Mouse (Mus musculus): ENCODE results near the gene Arhgef28. TPM values are rescaled to one million over a fixed set of nuclear protein-coding genes. Genes with fewer than 3 reads are reported as not detected.

Gene Arhgef28
- polyA plus RNA-seq, 1 experiment from 2014 or later: 10.6 TPM

DNA sequence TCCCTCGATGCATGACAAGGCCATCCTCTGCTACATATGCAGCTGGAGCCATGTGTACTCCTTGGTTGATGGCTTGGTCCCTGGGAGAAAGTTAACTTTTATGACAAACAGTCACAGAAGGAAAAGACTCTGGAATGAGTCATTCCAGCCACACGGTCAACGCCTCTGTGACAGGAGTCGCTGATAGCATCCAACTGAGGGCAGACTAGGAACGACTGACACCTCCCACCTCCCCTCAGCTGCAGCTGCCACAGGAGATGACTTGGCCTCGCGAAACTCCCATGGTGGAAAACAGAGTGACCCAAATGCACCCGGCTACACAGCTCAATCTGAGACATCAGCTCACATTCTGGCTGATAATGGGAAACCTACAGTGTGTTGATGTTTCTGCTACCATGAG lies 215.3 kb downstream of the Arhgef28 start:
- Histone ChIP-seq H3K4me1 (replicated peaks) (no peaks in the 10 kb centered on the region), H3K4me3 (no peak overlapping the region), H3K9me3 (no peaks in the 10 kb centered on the region), H3K36me3 (no peaks in the 10 kb centered on the region), H3K27ac (no peak overlapping the region), H3K27me3 (ENCODE audit: insufficient read depth, poor library complexity, severe bottlenecking) (no peaks in the 10 kb centered on the region)
- WGBS: 74% methylated on average over 8 of the region's 8 CpGs
- DNase-seq (ENCODE audit: low spot score): no peak

DNA sequence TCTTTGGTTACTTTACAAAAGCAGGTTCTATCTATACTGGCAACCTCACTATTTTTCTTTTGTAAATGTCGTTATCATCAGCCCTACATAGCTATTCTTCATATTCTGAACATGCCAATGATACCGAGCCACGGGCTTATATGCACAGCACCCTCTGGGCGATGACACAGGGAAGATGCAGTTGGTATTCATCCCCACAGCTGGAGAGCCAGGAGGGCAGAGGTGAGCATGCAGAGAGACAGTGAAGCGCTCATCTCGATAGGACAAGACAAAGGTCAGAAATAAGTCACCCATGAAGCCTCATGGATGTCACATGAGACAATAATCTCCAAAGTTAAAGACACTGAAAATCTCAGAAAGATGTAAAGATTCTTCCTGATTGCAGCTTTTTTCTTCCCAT lies 217.4 kb downstream of the Arhgef28 start:
- H3K4me1 ChIP-seq (replicated peaks): no peaks in the 10 kb centered on the region
- 80% methylated on average over 6 of the region's 6 CpGs for WGBS
- no peaks in the 10 kb centered on the region for H3K9me3 ChIP-seq
- no peak overlapping the region for H3K27ac ChIP-seq
- no peak for DNase-seq (ENCODE audit: low spot score)
- H3K36me3 ChIP-seq: no peaks in the 10 kb centered on the region
- no peak overlapping the region for H3K4me3 ChIP-seq
- no peaks in the 10 kb centered on the region for H3K27me3 ChIP-seq (ENCODE audit: insufficient read depth, poor library complexity, severe bottlenecking)

DNA sequence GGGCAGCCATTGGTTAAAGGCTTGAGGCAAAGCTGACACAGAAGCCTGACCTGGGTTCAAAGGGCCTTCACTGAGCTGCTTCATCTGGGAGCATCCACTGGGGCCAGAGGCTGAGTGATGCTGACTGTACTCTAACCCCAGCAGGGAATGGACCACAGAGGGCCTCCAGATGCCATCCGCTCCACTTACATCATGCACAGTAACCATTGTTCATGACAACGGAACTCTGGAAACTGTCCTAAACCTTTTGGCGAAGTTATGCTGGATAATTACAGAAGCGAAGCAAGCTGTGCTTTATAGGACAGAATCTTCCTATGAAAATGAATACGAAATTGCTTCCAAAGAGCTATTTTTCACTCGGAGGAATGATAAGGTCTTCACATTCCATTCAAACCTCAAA lies 219.5 kb downstream of the Arhgef28 start:
- H3K9me3 ChIP-seq: no peaks in the 10 kb centered on the region
- no peak overlapping the region for H3K4me3 ChIP-seq
- DNase-seq (ENCODE audit: low spot score): no peak
- no peaks in the 10 kb centered on the region for H3K36me3 ChIP-seq
- peaks cover 3% of the 10 kb centered on the region for H3K4me1 ChIP-seq (replicated peaks)
- H3K27me3 ChIP-seq (ENCODE audit: insufficient read depth, poor library complexity, severe bottlenecking): no peaks in the 10 kb centered on the region
- no peak overlapping the region for H3K27ac ChIP-seq
- WGBS: 89% methylated on average over 6 of the region's 6 CpGs

DNA sequence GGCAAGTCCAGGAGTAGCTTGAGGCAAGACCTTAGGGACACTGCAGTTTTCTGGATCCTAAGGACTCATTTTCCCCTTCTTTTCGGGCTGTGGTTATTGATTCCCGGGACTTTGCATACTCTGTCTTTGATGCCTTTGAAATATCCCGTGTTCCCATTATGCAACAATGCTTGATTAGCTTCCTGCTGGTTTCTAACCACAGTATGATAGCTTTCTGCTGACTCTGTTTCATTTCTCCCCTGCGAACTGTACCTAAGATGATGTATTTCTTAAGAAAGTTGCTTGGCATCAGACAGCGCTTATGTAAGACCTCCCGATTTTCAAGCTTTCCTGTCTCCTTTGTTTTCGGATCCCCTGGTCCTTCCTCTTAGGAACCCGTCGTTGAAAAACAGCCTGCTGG lies 229.1 kb downstream of the Arhgef28 start:
- H3K4me1 ChIP-seq (replicated peaks): peaks cover 14% of the 10 kb centered on the region
- no peak overlapping the region for H3K4me3 ChIP-seq
- H3K36me3 ChIP-seq: no peaks in the 10 kb centered on the region
- no peak for DNase-seq (ENCODE audit: low spot score)
- H3K9me3 ChIP-seq: no peaks in the 10 kb centered on the region
- no peak overlapping the region for H3K27ac ChIP-seq
- WGBS: 89% methylated on average over 9 of the region's 9 CpGs
- H3K27me3 ChIP-seq (ENCODE audit: insufficient read depth, poor library complexity, severe bottlenecking): no peaks in the 10 kb centered on the region

DNA sequence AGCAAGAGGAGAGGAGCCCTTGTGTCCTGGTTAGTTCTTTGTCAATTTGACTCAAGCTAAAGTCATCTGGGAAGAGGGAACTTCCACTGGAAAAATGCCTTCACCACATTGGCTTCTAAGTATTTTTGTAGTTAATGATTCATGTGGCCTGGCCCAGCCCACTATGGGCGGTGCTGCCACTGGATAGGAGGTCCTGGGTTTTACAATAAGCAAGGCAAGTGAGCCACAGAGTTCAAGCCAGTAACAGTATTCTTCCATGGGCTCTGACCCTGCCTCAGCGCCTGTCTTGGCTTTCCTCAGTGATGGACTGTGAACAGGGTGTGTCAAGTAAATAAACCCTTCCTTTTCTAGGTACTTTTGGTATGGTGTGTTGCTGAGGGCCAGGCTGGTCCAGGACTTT lies 229.6 kb downstream of the Arhgef28 start:
- Histone ChIP-seq H3K27ac (no peak overlapping the region), H3K4me3 (no peak overlapping the region), H3K36me3 (no peaks in the 10 kb centered on the region), H3K27me3 (ENCODE audit: insufficient read depth, poor library complexity, severe bottlenecking) (no peaks in the 10 kb centered on the region), H3K4me1 (replicated peaks) (peaks cover 11% of the 10 kb centered on the region), H3K9me3 (no peaks in the 10 kb centered on the region)
- WGBS: 81% methylated on average over 2 of the region's 2 CpGs
- DNase-seq (ENCODE audit: low spot score): no peak

DNA sequence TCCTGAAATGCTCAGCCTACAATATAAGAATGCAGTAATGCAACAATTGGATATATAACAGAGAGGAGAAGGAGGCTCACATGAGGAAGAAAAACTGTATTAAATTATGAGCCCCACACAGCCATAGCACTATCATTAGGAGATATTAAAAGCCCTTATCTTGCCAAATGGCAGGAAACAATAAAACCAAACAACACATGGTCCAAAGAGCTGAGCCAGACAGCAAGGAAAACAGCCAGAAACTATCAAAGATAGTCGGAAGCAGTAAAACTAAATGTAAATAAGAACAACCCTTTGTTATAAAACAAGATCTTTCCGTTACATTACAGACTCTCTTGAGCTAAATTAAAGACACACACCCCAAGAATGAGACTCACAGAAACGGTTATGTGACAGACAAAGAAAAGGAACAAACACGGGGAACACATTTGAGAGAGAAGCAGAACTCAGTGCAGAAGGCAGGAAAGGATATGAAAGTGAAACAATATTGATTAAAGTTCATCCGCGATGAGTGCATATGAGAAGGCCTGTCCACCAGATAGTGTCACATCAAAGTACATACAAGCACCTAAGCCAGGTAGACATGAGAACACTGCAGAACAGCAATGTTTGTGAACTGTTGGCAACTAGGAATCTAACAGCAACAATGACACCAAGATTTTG lies 231.6 kb downstream of the Arhgef28 start:
- no peak overlapping the region for H3K27ac ChIP-seq
- H3K36me3 ChIP-seq: no peaks in the 10 kb centered on the region
- H3K4me3 ChIP-seq: no peak overlapping the region
- DNase-seq (ENCODE audit: low spot score): no peak
- no peaks in the 10 kb centered on the region for H3K4me1 ChIP-seq (replicated peaks)
- no peaks in the 10 kb centered on the region for H3K27me3 ChIP-seq (ENCODE audit: insufficient read depth, poor library complexity, severe bottlenecking)
- 91% methylated on average over 6 of the region's 6 CpGs for WGBS
- H3K9me3 ChIP-seq: no peaks in the 10 kb centered on the region

DNA sequence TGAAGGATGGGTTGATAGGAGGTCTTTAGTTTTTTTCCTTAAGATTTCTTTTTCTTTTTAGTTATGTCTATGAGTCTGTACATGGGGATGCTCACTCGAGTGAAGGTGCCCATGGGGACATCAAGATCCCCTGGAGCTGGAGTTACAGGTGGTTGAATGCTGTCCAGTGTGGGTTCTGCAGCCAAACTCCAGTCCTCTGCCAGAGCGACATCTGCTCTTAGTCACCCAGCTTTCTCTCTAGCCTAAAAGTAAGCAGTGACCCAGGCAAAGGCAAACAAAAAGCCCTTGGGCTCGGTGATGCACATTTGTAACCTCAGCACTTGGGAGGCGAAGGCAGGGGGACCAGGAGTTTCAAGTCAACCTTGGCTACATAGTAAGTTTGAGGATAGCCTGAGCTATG lies 232.3 kb downstream of the Arhgef28 start:
- H3K27ac ChIP-seq: no peak overlapping the region

GRCm38 (mm10) chr13:97966077-97966476 lies 240.2 kb downstream of the Arhgef28 start:
- Histone ChIP-seq H3K36me3 (no peaks in the 10 kb centered on the region), H3K9me3 (no peaks in the 10 kb centered on the region), H3K27me3 (ENCODE audit: insufficient read depth, poor library complexity, severe bottlenecking) (no peaks in the 10 kb centered on the region), H3K27ac (no peak overlapping the region), H3K4me3 (no peak overlapping the region), H3K4me1 (replicated peaks) (peaks cover 9% of the 10 kb centered on the region)
- no peak for DNase-seq (ENCODE audit: low spot score)
- WGBS: 84% methylated on average over 5 of the region's 5 CpGs

More for the DNA sequence above, 232.3 kb downstream of the Arhgef28 start:
- WGBS: 77% methylated on average over 4 of the region's 4 CpGs
- no peaks in the 10 kb centered on the region for H3K36me3 ChIP-seq
- no peak for DNase-seq (ENCODE audit: low spot score)
- no peaks in the 10 kb centered on the region for H3K9me3 ChIP-seq
- no peak overlapping the region for H3K4me3 ChIP-seq
- no peaks in the 10 kb centered on the region for H3K27me3 ChIP-seq (ENCODE audit: insufficient read depth, poor library complexity, severe bottlenecking)
- no peaks in the 10 kb centered on the region for H3K4me1 ChIP-seq (replicated peaks)

GRCm38 (mm10) chr13:97964892-97965424 lies 241.3 kb downstream of the Arhgef28 start:
- H3K4me3 ChIP-seq: no peak overlapping the region
- peaks cover 6% of the 10 kb centered on the region; the same call in 1 of the 2 replicates for H3K27me3 ChIP-seq (ENCODE audit: insufficient read depth, poor library complexity, severe bottlenecking)
- peaks cover 18% of the 10 kb centered on the region for H3K4me1 ChIP-seq (replicated peaks)
- 0 out of 2 replicates have a peak overlapping the region, but pooled peaks have one; percentile 12 for H3K27ac ChIP-seq
- H3K9me3 ChIP-seq: no peaks in the 10 kb centered on the region
- peak; percentile 29 for DNase-seq (ENCODE audit: low spot score)
- no peaks in the 10 kb centered on the region for H3K36me3 ChIP-seq
- WGBS: 62% methylated on average over 9 of the region's 9 CpGs

- Histone ChIP-seq H3K27ac (no peak overlapping the region), H3K4me1 (replicated peaks) (peaks cover 49% of the 10 kb centered on the region), H3K36me3 (no peaks in the 10 kb centered on the region), H3K9me3 (no peaks in the 10 kb centered on the region), H3K4me3 (no peak overlapping the region), H3K27me3 (ENCODE audit: insufficient read depth, poor library complexity, severe bottlenecking) (peaks cover 9% of the 10 kb centered on the region; the same call in 1 of the 2 replicates)
- 86% methylated on average over 4 of the region's 4 CpGs for WGBS
- no peak for DNase-seq (ENCODE audit: low spot score)
Observed at GRCm38 (mm10) chr13:97960142-97960541, 246.1 kb downstream of the Arhgef28 start.

GRCm38 (mm10) chr13:97959394-97959888 lies 246.8 kb downstream of the Arhgef28 start:
- Histone ChIP-seq H3K4me3 (no peak overlapping the region), H3K27ac (peak overlapping the region; percentile 80), H3K9me3 (no peaks in the 10 kb centered on the region), H3K4me1 (replicated peaks) (peaks cover 44% of the 10 kb centered on the region), H3K36me3 (no peaks in the 10 kb centered on the region), H3K27me3 (ENCODE audit: insufficient read depth, poor library complexity, severe bottlenecking) (peaks cover 9% of the 10 kb centered on the region; the same call in 1 of the 2 replicates)
- 26% methylated on average over 7 of the region's 7 CpGs for WGBS
- DNase-seq (ENCODE audit: low spot score): no peak

DNA sequence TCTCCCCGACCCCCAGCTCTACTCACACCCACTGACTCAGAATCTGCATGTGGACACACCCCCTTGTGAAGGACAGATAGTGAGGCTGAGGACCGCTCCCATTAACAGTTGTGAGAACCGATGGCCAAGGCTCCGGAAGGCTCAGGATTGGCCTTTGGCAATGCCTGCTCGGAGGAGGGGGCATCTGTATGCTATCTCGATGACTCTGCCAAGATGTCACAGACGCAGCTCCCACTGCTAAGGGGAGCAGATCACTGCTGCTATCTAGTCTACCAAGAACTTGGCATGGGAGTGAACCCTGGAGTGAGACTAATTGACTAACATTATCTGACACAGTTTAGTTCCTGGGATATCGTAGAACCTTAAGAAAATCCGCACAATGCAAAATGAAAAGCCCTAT lies 250.5 kb downstream of the Arhgef28 start:
- 41% methylated on average over 9 of the region's 9 CpGs for WGBS
- H3K4me3 ChIP-seq: no peak overlapping the region
- peaks cover 11% of the 10 kb centered on the region for H3K36me3 ChIP-seq
- DNase-seq (ENCODE audit: low spot score): no peak
- no peaks in the 10 kb centered on the region for H3K9me3 ChIP-seq
- H3K27me3 ChIP-seq (ENCODE audit: insufficient read depth, poor library complexity, severe bottlenecking): peaks cover 6% of the 10 kb centered on the region; the same call in 1 of the 2 replicates
- no peak overlapping the region for H3K27ac ChIP-seq
- peaks cover 44% of the 10 kb centered on the region for H3K4me1 ChIP-seq (replicated peaks)

DNA sequence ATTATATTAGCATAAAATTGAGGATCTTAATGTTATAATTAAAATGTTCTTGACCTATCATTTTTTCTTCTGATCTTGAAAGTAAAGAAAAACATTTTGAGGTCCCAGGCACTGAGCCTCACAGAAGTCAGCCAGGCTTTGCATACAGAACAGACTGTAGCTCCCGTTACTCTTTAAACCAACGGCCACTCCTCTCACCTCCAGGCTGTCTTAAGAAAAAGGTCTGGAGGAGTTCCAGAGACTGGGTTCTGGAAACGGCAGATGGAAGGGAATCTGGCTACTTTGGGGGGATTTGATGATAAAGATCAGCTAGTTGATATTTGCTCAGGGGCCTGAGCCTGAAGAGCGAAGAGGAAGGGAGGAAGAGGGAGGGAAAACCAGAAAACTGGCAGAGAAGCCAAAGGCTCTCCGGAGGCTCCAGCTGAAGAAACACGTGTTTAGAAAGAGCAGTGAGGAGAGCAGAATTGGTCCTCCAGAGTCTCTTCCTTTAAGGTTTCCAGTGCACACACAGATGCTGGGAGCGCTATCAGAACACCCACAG lies 251.2 kb downstream of the Arhgef28 start:
- Histone ChIP-seq H3K27me3 (ENCODE audit: insufficient read depth, poor library complexity, severe bottlenecking) (peaks cover 3% of the 10 kb centered on the region; the same call in 1 of the 2 replicates), H3K27ac (no peak overlapping the region), H3K9me3 (no peaks in the 10 kb centered on the region), H3K36me3 (peaks cover 11% of the 10 kb centered on the region), H3K4me1 (replicated peaks) (peaks cover 38% of the 10 kb centered on the region), H3K4me3 (no peak overlapping the region)
- 48% methylated on average over 7 of the region's 7 CpGs for WGBS
- no peak for DNase-seq (ENCODE audit: low spot score)
